Mouse (Mus musculus) heart, adult 18-20 months (tissue): ENCODE measurements at regions not wholly inside any gene's neighbourhood (a gene's known extent, or its start where the extent isn't known, plus 50 kb on each side); places are given as distances from the start of the nearest gene placed in this dataset.

ENCODE experiments used
- DNase-seq, 2 experiments: peaks; one replicate each; pipeline ENCODE4 v3.0.0; 2021 to 2022; ENCODE audit warnings: mixed read lengths in 1 of 2

DNA sequence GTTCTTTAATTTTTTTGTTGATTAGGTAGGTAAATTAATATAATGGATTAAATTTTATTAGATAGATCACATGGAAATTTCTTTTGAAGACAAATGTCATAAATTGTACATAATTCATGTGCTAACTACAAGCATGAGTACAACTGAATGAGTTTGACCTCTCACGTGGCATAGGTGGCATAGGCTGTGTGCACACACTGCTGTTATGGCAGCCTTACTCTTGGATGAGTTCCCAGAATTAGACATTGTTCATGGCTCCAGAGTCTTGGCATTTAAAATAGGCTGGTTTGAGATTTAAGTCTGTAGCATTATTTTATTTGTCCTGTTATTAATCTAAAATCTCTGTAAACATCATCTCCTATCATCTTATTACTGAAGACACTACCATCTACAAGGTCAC is 115.2 kb upstream of the Fsip2 start:
- peak; percentile 4 to 5 for DNase-seq

GRCm38 (mm10) chr2:82839852-82840251 is 103.6 kb upstream of the Fsip2 start:
- DNase-seq: no peak

DNA sequence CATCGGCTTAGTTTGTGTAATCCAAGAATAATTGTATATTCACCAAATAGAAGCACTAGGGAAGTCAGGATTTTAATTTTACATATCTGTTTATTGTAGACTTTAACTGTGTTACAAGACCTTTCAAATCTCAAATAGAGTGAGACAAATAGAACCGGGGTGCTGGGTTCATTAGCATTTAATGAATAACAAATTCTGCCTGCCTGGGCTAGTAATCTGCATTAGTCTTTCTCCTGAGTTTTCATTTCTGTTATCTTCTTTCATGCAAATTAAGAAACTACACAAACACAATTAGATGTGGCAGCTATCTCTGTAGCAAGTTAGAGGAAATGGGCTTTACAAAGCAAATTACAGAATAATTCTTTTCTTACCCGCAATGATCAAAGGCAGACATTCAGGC is 96.2 kb upstream of the Fsip2 start:
- no peak for DNase-seq

DNA sequence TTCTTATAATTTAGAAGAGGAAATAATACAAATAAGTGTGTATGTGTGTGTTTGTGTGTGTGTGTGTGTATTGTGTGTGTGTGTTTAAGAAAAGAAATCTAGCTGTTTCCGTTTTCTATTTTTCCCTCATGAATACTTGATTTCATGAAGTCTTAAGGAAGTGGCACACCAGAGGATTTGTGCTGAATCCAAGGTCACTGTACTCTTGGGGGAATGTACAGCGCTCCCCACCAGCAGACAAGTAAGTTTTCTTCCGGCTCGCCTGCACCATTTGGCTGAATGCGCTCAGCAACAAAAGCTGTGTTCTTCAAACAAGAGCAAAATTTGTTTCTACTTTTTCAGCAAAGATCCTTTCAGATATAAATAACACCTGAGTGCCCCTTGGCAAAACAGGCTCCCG is 95.7 kb upstream of the Fsip2 start:
- no peak for DNase-seq
